Mouse (Mus musculus): ENCODE data around the gene Rai14. TPM values are rescaled to one million over a fixed set of nuclear protein-coding genes. Genes with fewer than 3 reads are reported as not detected.

The Rai14 gene
- polyA plus RNA-seq, 1 experiment from 2014 or later: 80.9 TPM

- WGBS: 78% methylated on average over 5 of the region's 5 CpGs
- Histone ChIP-seq H3K9ac (ENCODE audit: low read length) (no peak overlapping the region), H3K27me3 (ENCODE audit: control insufficient read depth, insufficient read depth, low read depth, low read length) (no peaks in the 10 kb centered on the region), H3K4me1 (replicated peaks; ENCODE audit: control insufficient read depth, insufficient read depth, low read length) (peaks cover 10% of the 10 kb centered on the region), H3K4me3 (ENCODE audit: low read length) (no peak overlapping the region), H3K9me3 (ENCODE audit: control insufficient read depth, low read length) (no peaks in the 10 kb centered on the region), H3K4me2 (ENCODE audit: low read depth, low read length) (no peak overlapping the region), H3K36me3 (ENCODE audit: control insufficient read depth, insufficient read depth, low read length) (peaks cover 10% of the 10 kb centered on the region), H3K27ac (ENCODE audit: low read length) (no peak overlapping the region)
- no peak for ATAC-seq (ENCODE audit: low read depth)
These were observed 8.7 kb downstream of the Rai14 start for GRCm38 (mm10) chr15:10705752-10706151.

GRCm38 (mm10) chr15:10704328-10704727, 10.1 kb downstream of the Rai14 start:
- ATAC-seq (ENCODE audit: low read depth): no peak
- Histone ChIP-seq H3K27ac (ENCODE audit: low read length) (no peak overlapping the region), H3K4me2 (ENCODE audit: low read depth, low read length) (no peak overlapping the region), H3K4me1 (replicated peaks; ENCODE audit: control insufficient read depth, insufficient read depth, low read length) (peaks cover 10% of the 10 kb centered on the region), H3K4me3 (ENCODE audit: low read length) (no peak overlapping the region), H3K27me3 (ENCODE audit: control insufficient read depth, insufficient read depth, low read depth, low read length) (no peaks in the 10 kb centered on the region), H3K9me3 (ENCODE audit: control insufficient read depth, low read length) (no peaks in the 10 kb centered on the region), H3K36me3 (ENCODE audit: control insufficient read depth, insufficient read depth, low read length) (peaks cover 10% of the 10 kb centered on the region), H3K9ac (ENCODE audit: low read length) (no peak overlapping the region)
- WGBS: 79% methylated on average over 8 of the region's 8 CpGs

- H3K9me3 ChIP-seq (ENCODE audit: control insufficient read depth, low read length): no peaks in the 10 kb centered on the region
- H3K27me3 ChIP-seq (ENCODE audit: control insufficient read depth, insufficient read depth, low read depth, low read length): no peaks in the 10 kb centered on the region
- ATAC-seq (ENCODE audit: low read depth): no peak
- no peak overlapping the region for H3K4me3 ChIP-seq (ENCODE audit: low read length)
- H3K4me1 ChIP-seq (replicated peaks; ENCODE audit: control insufficient read depth, insufficient read depth, low read length): peaks cover 14% of the 10 kb centered on the region
- no peak overlapping the region for H3K4me2 ChIP-seq (ENCODE audit: low read depth, low read length)
- H3K27ac ChIP-seq (ENCODE audit: low read length): no peak overlapping the region
- no peak overlapping the region for H3K9ac ChIP-seq (ENCODE audit: low read length)
- 28% methylated on average over 5 of the region's 5 CpGs for WGBS
- peaks cover 3% of the 10 kb centered on the region for H3K36me3 ChIP-seq (ENCODE audit: control insufficient read depth, insufficient read depth, low read length)
These were observed 12.9 kb downstream of the Rai14 start for GRCm38 (mm10) chr15:10701571-10701970.

GRCm38 (mm10) chr15:10700891-10701466, 13.4 kb downstream of the Rai14 start:
- Histone ChIP-seq H3K36me3 (ENCODE audit: control insufficient read depth, insufficient read depth, low read length) (peaks cover 3% of the 10 kb centered on the region), H3K4me1 (replicated peaks; ENCODE audit: control insufficient read depth, insufficient read depth, low read length) (peaks cover 14% of the 10 kb centered on the region), H3K9me3 (ENCODE audit: control insufficient read depth, low read length) (no peaks in the 10 kb centered on the region), H3K4me3 (ENCODE audit: low read length) (no peak overlapping the region), H3K9ac (ENCODE audit: low read length) (no peak overlapping the region), H3K27ac (ENCODE audit: low read length) (no peak overlapping the region), H3K27me3 (ENCODE audit: control insufficient read depth, insufficient read depth, low read depth, low read length) (no peaks in the 10 kb centered on the region), H3K4me2 (ENCODE audit: low read depth, low read length) (no peak overlapping the region)
- no peak for ATAC-seq (ENCODE audit: low read depth)
- 78% methylated on average over 9 of the region's 9 CpGs for WGBS

GRCm38 (mm10) chr15:10696478-10697234, 17.8 kb downstream of the Rai14 start:
- no peak overlapping the region for H3K4me3 ChIP-seq (ENCODE audit: low read length)
- H3K4me1 ChIP-seq (replicated peaks; ENCODE audit: control insufficient read depth, insufficient read depth, low read length): peaks cover 21% of the 10 kb centered on the region
- peaks cover 3% of the 10 kb centered on the region for H3K36me3 ChIP-seq (ENCODE audit: control insufficient read depth, insufficient read depth, low read length)
- no peak overlapping the region for H3K27ac ChIP-seq (ENCODE audit: low read length)
- no peaks in the 10 kb centered on the region for H3K9me3 ChIP-seq (ENCODE audit: control insufficient read depth, low read length)
- H3K4me2 ChIP-seq (ENCODE audit: low read depth, low read length): no peak overlapping the region
- WGBS: 66% methylated on average over 8 of the region's 8 CpGs
- no peak for ATAC-seq (ENCODE audit: low read depth)
- H3K27me3 ChIP-seq (ENCODE audit: control insufficient read depth, insufficient read depth, low read depth, low read length): no peaks in the 10 kb centered on the region
- no peak overlapping the region for H3K9ac ChIP-seq (ENCODE audit: low read length)

GRCm38 (mm10) chr15:10692627-10693026, 21.8 kb downstream of the Rai14 start:
- no peak for ATAC-seq (ENCODE audit: low read depth)
- H3K9me3 ChIP-seq (ENCODE audit: control insufficient read depth, low read length): no peaks in the 10 kb centered on the region
- H3K27me3 ChIP-seq (ENCODE audit: control insufficient read depth, insufficient read depth, low read depth, low read length): no peaks in the 10 kb centered on the region
- no peak overlapping the region for H3K4me2 ChIP-seq (ENCODE audit: low read depth, low read length)
- H3K27ac ChIP-seq (ENCODE audit: low read length): no peak overlapping the region
- H3K9ac ChIP-seq (ENCODE audit: low read length): no peak overlapping the region
- H3K4me1 ChIP-seq (replicated peaks; ENCODE audit: control insufficient read depth, insufficient read depth, low read length): peaks cover 44% of the 10 kb centered on the region
- 39% methylated on average over 4 of the region's 4 CpGs for WGBS
- H3K36me3 ChIP-seq (ENCODE audit: control insufficient read depth, insufficient read depth, low read length): peaks cover 6% of the 10 kb centered on the region; the same call in 1 of the 2 replicates
- H3K4me3 ChIP-seq (ENCODE audit: low read length): no peak overlapping the region

- Histone ChIP-seq H3K27ac (ENCODE audit: low read length) (no peak overlapping the region), H3K9me3 (ENCODE audit: control insufficient read depth, low read length) (no peaks in the 10 kb centered on the region), H3K4me3 (ENCODE audit: low read length) (no peak overlapping the region), H3K4me1 (replicated peaks; ENCODE audit: control insufficient read depth, insufficient read depth, low read length) (peaks cover 55% of the 10 kb centered on the region), H3K27me3 (ENCODE audit: control insufficient read depth, insufficient read depth, low read depth, low read length) (no peaks in the 10 kb centered on the region), H3K36me3 (ENCODE audit: control insufficient read depth, insufficient read depth, low read length) (peaks cover 6% of the 10 kb centered on the region; the same call in 1 of the 2 replicates), H3K9ac (ENCODE audit: low read length) (no peak overlapping the region), H3K4me2 (ENCODE audit: low read depth, low read length) (no peak overlapping the region)
- no peak for ATAC-seq (ENCODE audit: low read depth)
- 45% methylated on average over 6 of the region's 6 CpGs for WGBS
These were observed 22.9 kb downstream of the Rai14 start for GRCm38 (mm10) chr15:10691481-10691880.

- Histone ChIP-seq H3K36me3 (ENCODE audit: control insufficient read depth, insufficient read depth, low read length) (peaks cover 6% of the 10 kb centered on the region; the same call in 1 of the 2 replicates), H3K9ac (ENCODE audit: low read length) (no peak overlapping the region), H3K4me3 (ENCODE audit: low read length) (no peak overlapping the region), H3K27me3 (ENCODE audit: control insufficient read depth, insufficient read depth, low read depth, low read length) (no peaks in the 10 kb centered on the region), H3K9me3 (ENCODE audit: control insufficient read depth, low read length) (no peaks in the 10 kb centered on the region), H3K4me2 (ENCODE audit: low read depth, low read length) (peak overlapping the region; percentile 24; the same call in 1 of the 2 replicates), H3K4me1 (replicated peaks; ENCODE audit: control insufficient read depth, insufficient read depth, low read length) (peaks cover 58% of the 10 kb centered on the region), H3K27ac (ENCODE audit: low read length) (no peak overlapping the region)
- ATAC-seq (ENCODE audit: low read depth): no peak
- WGBS: 66% methylated on average over 5 of the region's 5 CpGs
These were observed 23.5 kb downstream of the Rai14 start for GRCm38 (mm10) chr15:10690973-10691372.

GRCm38 (mm10) chr15:10690219-10690618, 24.2 kb downstream of the Rai14 start:
- H3K9ac ChIP-seq (ENCODE audit: low read length): no peak overlapping the region
- no peak overlapping the region for H3K4me3 ChIP-seq (ENCODE audit: low read length)
- ATAC-seq (ENCODE audit: low read depth): peak; percentile 92
- peak overlapping the region; percentile 56 for H3K27ac ChIP-seq (ENCODE audit: low read length)
- no peaks in the 10 kb centered on the region for H3K27me3 ChIP-seq (ENCODE audit: control insufficient read depth, insufficient read depth, low read depth, low read length)
- H3K9me3 ChIP-seq (ENCODE audit: control insufficient read depth, low read length): no peaks in the 10 kb centered on the region
- peaks cover 6% of the 10 kb centered on the region; the same call in 1 of the 2 replicates for H3K36me3 ChIP-seq (ENCODE audit: control insufficient read depth, insufficient read depth, low read length)
- peak overlapping the region; percentile 24 for H3K4me2 ChIP-seq (ENCODE audit: low read depth, low read length)
- 39% methylated on average over 13 of the region's 13 CpGs for WGBS
- peaks cover 58% of the 10 kb centered on the region for H3K4me1 ChIP-seq (replicated peaks; ENCODE audit: control insufficient read depth, insufficient read depth, low read length)

All from lung, embryonic 16.5 days (tissue).